Mouse (Mus musculus) cerebellum, adult 9-11 months (tissue): ENCODE results near the gene Ccdc71.

Source experiments
- DNase-seq: peaks from one replicate; pipeline ENCODE4 v3.0.0; 2022

Gene Ccdc71

DNA sequence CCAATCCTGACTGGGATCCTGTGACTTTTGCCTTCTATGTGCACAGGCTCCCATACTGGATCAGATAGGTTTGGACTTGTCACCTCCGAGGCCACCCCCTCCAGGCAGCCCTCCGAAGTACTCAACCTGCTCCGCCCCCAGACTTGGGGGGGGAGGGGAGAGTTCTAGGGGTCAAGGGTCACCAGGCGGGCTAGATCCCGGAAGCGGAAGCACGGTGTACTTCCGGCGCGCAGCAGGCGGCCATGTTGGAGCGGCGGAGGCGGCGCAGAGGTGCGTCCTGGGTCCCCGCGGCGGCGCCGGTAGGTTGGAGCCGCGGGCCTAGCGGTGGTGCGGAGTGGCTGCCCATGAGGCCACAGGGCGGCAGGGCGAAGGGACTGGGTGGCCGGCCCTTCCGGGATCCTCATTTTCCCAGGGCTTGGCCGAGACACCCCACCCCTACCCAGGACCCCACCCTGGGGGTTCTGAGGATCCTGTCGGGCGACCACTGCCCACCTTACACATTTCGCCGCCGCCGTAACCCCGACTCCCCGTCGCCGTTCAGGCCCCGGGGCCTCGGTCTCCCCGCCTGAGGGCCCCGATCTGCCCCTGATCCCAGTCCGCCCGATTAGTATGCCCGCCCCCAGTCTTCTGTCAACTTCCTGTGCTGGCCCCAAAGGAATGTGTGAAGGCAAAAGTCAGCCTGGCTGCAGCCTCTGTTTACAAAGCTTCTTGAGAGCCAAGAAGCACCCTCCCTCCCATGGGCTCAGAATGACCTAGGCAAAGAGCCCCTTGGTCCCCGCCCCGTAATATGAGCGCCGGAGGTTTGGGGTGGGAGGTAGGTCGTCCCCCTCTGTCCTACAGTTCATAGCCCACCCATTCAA, at the start of gene Ccdc71:
TSS of gene Ccdc71 (plus strand) at position 209 of the 860 bp plus-strand sequence.
- peak; percentile 90 for DNase-seq

DNA sequence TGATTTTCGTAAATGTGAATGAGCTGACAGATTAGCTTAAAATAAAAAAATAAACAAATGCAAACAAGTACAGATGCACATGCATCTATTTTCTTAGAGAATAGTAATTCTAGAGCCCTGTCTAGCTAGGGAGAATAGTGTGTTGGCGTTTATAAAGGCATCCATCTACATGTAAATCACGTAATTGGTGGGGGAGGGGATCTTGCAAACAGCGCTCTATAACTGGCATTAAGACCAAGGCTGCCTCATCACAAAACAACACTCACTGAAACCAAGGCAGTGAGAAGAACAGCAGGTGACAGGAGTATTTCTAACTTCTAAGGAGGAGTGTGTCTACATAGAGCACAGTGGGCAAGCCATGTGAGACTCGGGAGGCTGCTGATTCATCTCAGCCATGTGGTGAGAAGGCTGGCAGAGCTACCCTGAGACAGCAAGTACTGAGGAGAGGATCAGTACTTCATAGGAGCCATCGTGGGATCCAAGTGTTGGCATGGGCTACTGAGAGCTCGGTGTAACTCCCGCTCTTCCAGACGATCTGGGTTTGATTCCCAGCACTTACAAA, 48.9 kb upstream of the Ccdc71 start:
- no peak for DNase-seq

DNA sequence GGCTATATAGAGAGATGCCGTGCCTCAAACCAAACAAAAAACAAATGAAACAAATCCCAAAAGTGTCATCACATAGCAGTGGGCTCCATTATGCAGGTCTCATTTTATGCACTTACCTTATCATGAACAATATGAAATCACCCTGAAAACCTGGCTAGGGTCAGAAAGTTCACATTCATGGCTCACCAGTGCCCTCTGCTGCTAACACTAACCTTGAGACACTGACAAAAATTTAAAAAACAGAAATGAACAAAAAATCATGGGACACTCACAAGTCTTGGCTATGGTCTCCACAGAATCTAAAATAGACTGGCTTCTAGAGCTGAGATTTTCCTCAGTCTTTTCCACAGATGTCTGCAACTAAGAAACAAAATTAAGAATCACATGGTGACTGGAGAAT, 48.1 kb upstream of the Ccdc71 start:
- DNase-seq = no peak

DNA sequence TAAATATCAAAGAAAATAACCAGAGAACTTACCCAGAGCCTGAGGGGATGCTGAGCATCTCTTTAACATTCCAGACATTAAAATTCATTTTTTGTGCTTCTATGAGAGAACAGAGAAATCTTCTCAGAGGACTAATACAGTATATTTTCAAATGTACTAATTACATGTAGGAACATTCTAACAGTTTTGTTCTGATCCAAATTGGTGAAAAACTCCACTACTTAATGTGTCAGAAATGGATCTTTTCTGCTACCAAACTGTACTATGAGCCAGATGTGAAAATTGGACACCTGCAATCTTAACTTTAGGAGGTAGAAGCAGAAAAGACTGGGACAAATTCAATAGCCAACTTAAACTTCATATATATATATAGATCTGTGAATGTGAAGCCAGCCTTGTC, 31.9 kb upstream of the Ccdc71 start, which contains the start of gene Ccdc36:
TSS of gene Ccdc36 (minus strand) at position 101 of the 400 bp plus-strand sequence.
- no peak for DNase-seq

DNA sequence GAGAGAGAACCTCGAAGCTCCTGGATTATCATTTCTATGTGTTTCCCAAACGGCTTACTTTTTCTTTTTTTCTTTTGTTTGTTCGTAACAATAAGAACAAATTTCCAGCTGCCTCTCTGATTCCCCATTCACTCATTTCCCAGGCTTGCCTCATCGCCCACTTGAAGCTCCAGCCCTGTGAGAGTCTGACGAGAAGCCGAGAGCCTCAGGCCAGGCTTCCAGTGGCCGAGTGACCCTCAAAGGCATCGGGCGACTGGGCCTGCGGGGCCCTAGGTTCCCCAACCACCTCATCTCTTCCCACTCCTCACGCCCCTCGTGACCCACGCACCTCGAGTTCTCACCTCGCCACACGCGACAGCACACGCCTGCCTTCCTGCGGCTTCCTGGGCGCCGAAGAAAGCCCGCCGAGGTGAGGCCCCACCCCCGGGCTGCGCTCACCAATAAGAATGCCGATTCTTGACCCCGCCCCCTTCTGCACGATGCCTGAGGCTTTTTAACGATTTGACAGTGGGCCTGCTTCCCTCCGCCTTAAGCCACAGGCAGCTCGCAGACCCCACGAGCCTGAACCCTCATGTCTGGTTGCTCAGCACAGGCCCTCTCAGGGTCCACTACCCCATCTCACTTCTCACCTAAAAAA, 28.8 kb upstream of the Ccdc71 start:
- DNase-seq = no peak

DNA sequence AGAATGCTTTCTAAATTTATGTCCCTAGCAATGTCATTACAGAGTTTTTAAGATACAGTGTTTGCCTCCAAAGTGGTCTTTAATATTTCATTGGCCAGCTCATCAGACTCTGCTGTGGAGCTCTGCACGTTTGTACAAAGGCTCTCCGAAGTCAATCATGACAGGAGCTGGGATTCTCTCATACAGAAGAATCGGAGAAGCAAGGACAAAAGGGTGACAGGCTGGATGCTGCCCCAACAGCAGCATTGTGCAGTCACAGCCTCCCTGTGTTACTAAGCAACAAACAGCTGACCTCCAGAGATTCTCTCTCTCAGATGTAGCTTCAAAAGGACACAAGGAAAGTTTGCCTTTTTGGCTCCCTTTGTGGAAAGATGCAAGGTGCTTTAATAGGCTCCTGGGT, 24.1 kb upstream of the Ccdc71 start, which contains the start of gene BC048562:
TSS of gene BC048562 (plus strand) at position 301 of the 400 bp plus-strand sequence.
- no peak for DNase-seq

DNA sequence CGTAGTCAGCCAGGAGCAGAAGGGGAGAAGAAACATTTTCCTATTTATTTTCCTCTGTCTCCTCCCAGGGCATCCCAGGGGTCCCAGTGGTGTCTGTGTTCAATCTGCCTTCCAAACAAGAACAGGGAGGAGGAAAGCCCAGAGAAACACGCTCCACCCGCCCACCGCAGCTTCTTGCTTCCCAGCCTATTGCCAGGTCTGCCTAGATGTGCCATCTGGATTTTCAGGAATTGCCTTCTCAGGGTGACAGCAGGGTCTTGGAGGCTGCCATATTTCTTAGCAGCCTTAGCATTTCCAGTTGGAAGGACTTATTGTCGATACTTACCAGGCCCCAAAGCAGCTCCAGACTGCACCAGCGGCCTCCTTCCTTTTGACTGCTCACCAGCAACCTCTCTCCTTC, 21.2 kb upstream of the Ccdc71 start:
- DNase-seq = no peak

DNA sequence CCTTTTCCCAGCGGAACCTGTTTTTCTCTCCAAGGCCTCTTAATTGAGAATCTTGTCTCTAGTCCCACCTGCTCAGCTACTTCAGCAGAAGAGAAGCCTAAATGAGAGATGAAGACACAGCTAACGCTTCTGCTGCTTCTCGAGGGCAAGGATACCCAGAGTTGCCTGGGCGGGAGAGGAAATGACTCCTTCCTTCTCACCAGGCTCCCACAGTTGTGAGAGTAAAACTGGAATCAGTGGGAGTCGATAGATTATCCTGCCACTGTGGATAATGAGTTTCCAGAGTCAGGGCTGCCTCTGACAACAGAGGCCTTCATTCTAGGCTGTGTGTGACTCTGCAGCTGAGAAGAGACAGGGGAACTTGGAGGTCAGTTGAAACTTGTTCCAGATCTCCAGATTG, 19.8 kb upstream of the Ccdc71 start:
- DNase-seq = no peak

DNA sequence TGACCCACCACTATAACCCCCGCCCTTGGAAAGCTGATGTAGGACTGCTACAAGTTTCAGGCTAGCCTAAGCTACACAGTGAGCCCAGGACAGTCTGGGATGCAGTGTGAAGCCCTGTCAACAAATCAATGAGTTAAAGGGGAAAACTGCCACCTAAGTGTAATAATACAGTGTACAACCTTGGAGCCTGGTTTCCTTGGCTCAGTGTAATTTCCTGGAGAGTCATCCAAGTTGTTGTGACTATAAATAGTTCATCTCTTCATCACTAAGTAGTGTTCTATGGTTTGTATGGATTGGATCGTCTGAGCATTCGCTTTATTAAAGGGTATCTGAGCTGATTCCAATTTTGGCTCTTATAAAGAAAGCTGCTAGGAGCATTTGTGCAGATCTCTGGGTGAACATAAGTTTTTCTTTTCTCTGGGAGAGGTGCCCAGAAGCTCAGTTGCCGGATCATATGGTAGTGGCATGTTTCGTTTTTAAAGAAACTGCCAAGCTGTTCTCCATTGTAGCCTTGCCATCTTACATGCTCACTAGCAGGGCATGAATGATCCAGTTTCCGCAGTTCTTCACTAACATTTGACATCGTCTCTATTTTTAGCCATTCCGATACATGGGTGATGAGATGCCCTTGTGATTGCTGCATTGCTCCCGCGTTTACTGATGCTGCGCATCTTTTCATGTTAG, 18.9 kb upstream of the Ccdc71 start:
- no peak for DNase-seq

DNA sequence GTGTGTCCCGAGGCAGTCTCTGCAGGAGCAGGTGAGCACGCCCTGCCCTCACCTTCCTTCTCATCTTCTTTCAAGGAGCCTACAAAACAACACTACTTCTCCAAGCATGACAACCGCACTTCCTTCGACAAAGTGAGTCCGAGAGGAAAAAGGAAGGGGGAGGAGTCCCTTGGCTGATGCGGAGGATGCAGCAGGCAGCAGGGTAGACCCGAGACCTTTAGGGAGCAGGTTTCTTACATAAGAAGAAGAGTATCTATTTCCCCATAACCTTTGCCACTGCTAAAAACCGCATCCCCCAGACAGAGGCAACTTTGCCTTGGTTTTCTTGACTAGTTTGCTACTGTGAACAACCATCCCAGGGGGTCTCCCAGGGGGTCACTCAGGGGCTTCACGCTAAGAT, 15.2 kb upstream of the Ccdc71 start:
- DNase-seq = no peak

DNA sequence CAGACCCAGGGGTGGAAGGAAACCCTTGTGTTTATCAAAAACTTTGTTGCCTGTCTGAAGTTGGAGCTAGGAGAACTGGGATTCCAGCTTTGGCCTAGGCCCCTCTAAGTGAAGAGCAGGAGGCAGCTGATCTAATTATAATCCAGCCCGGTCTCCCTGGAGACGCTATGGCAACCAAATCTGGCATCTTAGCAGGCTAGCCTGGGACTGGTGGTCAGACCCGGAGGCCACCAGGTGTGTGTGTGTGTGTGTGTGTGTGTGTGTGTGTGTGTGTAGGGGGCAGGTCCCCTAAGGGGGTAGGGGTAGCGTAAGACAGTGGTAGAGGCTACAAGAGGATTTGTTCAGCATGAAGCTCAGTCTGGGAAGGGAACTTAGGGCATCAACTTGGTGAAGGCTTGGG, 10.5 kb upstream of the Ccdc71 start:
- no peak for DNase-seq

DNA sequence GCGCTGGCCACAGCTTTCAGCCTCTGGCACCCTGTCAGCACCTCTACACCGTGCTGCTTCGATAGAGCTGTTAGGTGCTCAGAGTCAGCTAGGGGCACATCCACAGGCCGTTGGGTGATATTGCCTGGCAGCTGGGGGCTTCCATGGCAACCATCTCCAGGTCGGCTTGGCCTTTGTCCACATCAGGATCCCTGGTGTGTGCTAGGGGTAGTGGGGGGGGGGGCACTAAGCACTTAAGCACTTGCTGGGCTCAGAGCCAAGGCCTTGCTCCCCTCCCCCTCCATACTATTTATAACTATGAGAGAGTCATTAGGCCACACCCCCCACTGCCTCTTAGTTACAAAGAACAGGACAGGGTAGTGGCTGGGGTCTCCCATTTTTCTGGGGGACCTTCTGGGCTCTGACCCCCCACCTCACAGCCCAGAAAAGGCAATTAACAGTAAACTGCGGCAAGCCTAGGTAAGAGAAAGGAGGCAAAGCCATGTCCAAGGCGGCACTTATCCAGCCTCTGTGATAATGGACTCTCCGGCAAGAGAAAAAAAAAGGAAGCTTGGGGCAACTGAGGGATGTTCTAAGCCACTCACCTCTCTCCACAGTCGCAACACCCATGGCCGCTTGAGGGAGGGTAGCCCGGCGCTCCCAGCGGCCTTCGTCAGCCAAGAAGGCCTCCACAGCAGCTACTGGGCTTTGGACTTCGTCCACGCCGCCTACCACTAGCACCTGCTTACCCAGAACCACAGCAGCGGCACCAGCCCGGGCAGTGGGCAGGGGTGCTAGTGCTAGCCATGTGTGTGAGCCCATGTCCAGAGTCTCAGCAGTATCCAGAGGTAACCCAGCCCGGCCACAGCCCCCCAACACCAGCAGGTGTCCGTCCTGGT, 9.8 kb upstream of the Ccdc71 start:
- DNase-seq = peak; percentile 39

DNA sequence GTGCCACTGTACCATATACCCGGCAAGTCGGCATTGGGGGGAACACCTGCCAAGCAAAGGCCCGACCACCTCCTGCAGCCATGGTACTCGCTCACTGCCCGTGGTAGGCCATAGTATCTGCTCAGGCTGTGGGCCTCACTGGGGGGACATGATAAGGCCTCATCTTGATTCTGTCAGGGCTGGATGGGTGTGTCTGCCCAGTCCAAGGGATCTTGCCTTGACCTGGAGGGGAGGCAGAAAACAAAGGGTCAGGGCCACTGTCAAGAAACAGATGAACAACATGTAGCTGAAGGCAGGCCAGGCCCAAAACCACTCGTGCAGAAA, 9.2 kb upstream of the Ccdc71 start:
- no peak for DNase-seq

DNA sequence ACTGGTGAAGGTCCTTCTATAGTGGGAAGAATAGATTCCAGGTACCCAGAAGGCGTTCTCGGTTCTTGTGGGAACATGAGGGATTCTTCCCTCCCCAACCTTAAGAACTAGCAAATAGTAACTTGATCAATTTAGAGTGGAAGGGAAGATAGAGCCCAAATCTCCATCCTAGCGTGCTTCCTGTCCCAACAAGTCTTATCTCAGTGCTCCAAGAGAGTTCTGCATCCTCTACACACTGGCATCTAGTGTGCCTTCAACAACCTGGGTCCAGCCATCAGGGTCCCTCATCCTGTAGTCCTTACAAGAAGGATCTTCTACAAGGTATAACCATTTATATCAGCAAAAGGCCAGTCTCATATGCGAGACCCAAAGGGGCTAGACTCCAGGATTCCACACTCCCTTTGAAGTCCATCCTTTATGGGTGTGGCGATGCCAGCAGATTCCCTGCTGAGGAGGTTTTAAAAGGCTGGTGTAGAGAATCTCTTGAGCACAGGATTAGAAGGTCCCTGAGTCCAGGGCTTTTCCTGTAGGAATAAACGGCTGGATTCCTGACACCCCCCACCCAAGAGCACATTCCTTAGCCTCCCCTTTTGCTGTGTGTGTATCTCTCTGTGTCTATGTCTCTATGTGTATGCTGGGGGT, 8.7 kb upstream of the Ccdc71 start:
- no peak for DNase-seq

DNA sequence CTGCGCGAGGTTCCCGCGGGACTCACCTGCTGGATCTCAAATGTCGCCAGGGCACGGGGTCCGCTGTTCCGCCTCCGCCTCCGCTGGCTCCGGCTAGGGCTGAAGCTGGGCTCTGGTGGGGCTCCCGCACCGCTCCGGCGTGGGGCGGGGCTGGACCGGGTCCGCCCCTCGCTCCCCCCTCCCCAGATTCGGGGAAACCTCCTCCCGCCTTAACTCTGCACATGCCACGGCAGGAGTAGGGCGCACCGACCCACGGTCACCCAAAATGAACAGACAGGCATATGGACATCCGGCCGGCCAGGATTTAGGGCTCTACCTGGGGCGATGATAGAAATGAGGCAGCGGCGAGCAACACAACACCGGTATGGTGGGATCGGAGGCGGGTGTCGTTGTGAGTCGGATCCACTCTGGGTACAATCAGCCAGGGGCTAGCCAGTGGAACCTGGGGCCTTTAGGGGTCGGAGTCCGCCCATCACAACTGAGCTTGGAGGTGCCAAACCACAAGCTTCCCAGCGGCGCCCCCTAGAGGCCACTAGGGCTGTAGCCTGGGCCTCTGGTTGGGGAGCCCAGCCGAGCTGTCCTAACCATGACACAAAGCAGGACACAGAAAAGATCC, 7.9 kb upstream of the Ccdc71 start:
- DNase-seq = peak; percentile 90

DNA sequence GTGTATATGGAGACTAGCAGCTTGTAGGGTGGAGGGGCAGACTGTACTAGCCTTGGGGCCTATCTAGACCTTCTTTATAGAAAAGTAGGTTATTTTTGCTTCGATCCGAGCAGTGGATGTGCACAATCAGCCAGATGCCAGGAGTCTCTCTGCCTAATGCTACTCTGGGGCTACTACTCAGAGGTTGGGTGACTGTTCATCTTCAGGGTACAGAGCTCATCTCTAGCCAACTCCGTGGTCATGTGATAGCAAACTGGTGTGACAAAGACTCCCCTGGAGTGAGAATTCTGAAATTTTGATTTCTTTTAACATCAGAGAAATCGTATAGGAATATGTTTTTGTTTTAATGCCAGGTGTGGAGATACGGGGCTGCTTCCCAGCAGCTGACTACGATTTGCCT, 7.4 kb upstream of the Ccdc71 start:
- no peak for DNase-seq

DNA sequence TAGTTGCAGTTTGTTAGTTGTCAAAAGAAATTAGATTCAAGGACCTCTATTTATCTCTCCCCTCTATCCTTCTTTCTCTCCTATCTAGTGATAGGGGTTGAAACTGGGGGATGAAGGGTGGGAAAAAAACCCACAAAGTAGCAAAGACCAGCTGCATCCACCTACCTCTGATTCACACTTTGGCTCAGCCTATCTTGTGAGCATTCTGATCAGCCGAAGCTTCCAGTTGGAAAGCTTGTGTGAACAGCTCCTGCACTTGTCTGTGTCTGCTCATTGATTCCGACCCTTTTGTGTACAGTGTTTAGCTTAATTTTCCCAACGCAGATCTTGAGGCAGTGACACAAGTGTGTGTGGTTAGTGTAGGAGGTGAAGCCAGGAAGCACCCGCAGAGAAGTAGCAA, 6.9 kb upstream of the Ccdc71 start:
- DNase-seq = no peak

DNA sequence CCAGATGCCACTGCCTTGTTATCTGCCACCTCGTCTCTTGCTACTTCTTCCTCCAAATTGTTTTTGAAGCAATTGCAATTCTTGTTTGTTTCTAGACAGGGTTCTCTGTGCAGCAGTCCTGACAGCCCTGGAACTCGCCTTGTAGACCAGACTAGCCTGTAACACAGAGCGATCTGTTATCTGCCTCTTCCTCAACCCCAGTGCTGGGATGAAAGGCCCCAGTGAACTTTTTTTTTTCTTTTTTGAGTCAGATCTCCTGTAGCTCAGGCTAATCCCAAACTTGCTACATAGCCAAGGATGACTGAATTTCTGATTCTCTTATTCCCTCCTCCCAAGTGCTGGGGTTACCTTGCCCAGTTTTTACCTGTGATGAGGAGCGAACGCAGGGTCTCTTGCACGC, 5.9 kb upstream of the Ccdc71 start:
- no peak for DNase-seq

DNA sequence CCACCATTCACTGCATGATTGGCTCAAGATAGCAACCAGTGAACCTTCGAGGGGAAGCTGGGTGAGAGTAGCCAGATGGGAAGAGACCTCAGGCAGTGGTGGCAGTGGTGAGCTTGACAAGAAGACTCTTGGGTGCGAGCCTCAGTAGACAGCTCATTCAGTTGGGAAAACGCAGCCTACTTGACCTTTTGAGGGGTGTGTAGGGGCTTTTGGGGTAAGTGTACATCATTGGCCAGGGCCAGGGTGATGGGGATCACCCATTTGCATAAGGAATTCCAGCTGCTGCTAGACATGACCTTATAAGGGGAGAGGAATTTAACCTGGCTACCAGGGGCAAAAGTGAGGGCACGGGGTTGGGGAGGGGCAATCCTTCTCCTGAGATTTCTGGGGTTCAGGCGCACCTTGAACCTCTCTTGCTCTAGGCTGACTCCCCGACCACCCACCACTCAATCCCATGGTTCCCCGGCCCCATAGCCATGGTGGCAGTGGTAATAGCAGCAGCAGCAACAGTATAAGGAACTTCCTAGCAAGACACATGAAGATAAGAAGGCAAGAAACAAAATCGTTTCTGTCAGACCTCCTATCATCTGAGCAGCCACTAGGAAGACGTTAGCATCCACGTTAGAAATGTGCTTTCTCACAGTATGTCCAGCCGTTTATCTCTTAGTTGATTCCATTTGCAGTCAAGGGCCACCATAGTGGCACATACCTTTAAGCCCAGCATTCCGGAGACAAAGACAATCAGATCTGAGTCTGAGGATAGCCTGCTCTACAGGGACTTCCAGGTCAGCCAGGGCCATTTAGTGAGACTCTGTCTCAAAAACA, 4.4 kb upstream of the Ccdc71 start:
- DNase-seq = no peak

DNA sequence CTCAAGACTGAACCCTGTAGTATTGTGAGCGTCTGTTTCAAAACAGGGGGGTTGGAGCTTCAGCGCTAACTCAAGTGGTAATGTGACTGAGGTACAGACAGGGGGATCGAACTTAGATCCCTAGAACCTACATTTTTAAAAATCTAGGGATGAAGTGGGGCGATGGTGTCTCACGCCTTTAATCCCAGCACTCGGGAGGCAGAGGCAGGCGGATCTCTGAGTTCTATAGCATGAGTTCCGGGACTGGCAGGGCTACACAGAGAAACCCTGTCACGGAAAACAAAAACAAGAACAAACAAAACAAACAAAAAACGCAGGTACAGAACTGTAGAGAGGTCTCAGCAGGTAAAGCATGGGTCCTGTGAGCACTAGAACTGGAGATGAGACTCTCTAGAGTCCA, 3.4 kb upstream of the Ccdc71 start:
- DNase-seq = no peak

DNA sequence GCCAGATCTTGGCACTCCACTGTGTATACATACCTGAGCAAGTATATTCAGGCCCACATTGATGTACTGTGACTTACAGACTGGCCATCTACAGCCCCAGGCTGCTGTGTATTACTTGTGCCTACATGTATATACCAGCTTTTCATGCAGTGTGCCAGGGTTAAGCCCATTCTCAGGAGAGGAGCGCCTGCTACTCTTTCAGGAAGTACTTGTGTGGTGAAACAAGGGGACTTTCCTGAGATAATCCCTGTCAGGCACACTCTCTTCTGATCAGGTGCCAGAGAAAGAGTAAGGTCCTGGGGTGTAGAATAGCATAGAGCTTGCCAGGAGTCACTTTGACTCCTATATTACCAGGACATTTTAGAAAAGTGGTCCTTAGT, 398 bp upstream of the Ccdc71 start:
- DNase-seq = no peak
